Comparison of ENCODE assay signal across 7 mouse cellular contexts in genomic region chr3:18989577-18990240, GRCm38 (mm10).
DNase-seq lines count a peak whose midpoint lies in the region.

No protein-coding gene starts in this region.

- intact Hi-C loops in gastrocnemius, postnatal 14 days (cut with DNase I; ENCODE audit: low total_unique reads), result no loop called here

- DNase-seq in left cerebral cortex, adult 18-20 months (ENCODE audit: low spot score in 2 of 2), result peak; percentile 6 to 12
- no peak for DNase-seq in left cerebral cortex, adult 11 months (ENCODE audit: low spot score)
- peak; percentile 79 for DNase-seq in cerebellum, adult 9-10 months
- DNase-seq in gastrocnemius, postnatal 14 days, result peak; percentile 52
- peak; percentile 52 to 72 for DNase-seq in layer of hippocampus, postnatal 10 days (ENCODE audit: low spot score in 2 of 2)
- DNase-seq in MN1 (ENCODE audit: low spot score), result no peak
- DNase-seq in thymus, postnatal 4 days, result no peak

Comparison
In these comparisons a context has a peak if more than half of its experiments do, and no peak if none do; other contexts are left out.
1. DNase-seq: peak in left cerebral cortex, adult 18-20 months (2 of 2), cerebellum, adult 9-10 months (single experiment), gastrocnemius, postnatal 14 days (single experiment) and layer of hippocampus, postnatal 10 days (2 of 2); none in left cerebral cortex, adult 11 months (single experiment), MN1 (single experiment) and thymus, postnatal 4 days (single experiment).